Mouse (Mus musculus) CD4-positive, CD25-positive, alpha-beta regulatory T cell, adult 2 months (primary cell): ENCODE data around the gene Zzz3.
A peak's percentile ranks its signal among the peaks of the same experiment; 100 is the strongest.

Experiments
- DNase-seq: peaks from one replicate; pipeline ENCODE4 v3.0.0-alpha.2; 2012; ENCODE audit warnings: low read depth, low spot score

Gene Zzz3

DNA sequence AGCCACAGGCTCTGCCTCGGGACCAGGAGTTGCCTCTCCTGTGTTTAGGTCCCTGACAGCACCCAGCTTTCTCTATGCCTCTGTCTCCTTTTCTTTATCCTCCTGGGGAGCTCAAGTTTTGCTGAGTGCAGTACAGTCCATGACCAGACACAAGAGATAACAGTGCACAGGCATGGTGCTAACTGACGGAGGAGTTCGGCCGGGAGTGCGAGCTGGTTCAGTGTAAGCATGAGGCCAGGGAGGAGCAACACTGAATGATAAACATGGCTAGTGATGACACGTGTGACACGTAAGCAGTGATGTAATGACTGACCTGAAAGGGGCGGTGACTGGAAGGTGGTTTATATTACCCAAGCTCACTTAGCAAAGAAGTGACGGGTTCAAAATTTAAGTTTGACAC, 71.6 kb downstream of the Zzz3 start:
- no peak for DNase-seq

DNA sequence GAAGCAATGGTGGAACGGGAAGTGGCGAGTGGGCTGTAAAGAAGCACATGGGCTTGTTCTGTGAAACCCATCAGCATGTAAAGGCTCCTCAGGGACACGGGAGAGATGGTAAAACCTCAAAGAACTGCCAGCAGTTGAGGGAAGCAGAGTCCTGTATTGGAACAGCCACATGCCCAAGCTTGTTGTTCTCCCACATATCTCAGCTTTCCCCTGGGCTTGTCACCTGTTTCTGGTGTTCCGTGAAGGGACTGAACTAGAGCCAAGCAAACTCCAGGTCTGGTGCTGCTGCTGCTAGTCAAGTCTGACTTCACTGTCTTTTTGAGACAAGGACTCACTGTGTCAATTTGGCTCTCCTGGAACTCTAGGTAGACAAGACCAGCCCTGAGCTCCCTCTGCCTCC, 72.0 kb downstream of the Zzz3 start:
- no peak for DNase-seq

DNA sequence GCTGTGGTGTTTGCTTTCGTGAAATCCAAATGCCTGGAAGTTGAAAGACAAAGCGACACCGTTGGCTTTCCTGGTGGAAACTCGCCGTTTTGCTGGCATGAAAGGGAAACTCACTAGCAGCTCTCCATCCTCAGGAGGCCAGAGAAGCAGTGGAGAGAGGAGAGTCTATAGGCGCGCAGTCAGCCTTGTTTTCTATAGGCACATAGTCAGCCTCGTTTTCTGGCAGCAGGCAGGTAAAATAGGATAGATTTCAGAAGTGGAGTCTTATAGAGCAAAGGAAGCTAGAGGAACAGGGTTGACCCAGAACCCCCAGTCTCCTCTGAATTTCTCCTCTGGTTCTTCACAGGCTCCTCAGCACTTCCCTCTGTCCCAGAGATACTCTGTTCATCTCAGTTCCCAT, 72.8 kb downstream of the Zzz3 start:
- no peak for DNase-seq

DNA sequence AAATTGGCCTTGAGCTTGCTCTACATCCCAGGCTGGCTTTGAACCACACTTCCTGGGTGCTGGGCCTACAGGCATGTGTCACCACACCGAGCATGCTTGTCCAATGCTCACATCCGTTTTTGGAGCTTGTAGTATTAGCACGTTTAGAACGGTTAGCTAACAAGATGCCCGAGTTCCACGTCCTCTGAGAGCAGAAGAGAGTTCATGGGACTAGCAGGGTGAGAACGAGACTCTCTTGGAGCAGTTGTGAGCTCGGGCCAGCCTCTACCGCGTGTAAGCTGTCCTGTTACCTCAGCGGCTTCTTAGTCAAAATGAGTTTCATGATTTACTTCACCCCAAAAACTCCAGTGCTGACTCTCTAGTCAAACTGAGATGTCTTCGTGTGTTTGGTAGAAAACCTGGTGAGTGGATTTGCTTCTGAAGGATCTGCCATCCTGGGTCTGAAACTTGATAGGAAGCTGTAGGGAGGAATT, 73.3 kb downstream of the Zzz3 start:
- DNase-seq, result no peak

DNA sequence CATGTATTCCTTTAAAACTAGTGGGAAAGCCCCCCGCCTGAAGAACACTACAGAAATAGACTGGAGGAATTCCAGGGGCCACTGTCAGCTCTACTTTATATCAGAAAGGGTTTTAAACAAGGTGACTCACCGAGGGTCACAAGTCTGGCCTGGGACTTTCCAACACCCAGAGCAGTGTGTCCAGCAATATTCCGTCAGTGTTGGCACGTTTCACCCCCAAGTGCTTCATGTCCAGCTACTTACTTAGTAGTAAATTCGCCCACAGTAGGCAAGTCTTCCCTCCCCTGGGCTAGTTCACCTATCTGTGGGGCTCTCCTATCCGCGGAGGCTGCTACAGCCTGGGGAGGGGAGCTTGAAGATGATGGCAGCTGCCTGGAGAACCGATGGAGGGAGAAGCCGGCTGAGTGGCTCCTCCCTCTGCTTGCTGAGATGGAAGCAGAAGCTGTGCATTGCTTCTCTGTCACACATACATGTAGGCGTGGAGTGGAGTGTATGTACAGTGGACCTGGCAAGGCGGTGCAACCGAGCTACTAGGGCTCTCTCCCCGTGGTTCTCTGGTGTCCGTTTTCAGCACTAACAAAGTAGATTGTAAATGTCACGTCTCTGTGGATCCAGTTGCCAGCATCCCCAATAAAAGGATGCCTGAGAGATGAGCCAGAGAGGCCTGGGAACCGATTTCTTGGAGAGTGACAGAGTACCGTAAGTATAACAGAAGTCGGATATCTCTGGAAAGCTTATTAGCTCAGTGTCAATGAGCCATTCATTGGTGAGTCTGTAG, 74.3 kb downstream of the Zzz3 start:
- no peak for DNase-seq

DNA sequence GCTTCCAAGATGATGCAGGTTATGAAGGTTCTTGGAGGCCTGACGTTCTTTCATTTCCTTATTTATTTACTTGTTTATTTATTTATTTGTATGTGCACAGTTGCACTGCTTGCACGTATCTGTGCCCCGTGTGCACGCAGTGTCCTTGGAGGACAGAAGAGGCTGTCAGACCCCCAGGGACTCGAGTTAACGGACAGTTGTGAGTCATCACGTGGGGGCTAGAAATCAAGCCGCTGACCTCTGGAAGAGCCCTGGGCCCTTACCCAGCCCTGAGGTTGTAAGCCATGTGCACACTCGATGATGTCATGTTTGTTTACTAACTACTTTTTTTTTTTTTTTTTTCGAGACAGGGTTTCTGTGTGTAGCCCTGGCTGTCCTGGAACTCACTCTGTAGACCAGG, 75.1 kb downstream of the Zzz3 start:
- no peak for DNase-seq

- DNase-seq, result no peak
These were observed 77.4 kb downstream of the Zzz3 start for GRCm38 (mm10) chr3:152472676-152473075.

GRCm38 (mm10) chr3:152474582-152475277, 79.5 kb downstream of the Zzz3 start:
- DNase-seq, result peak; percentile 83

GRCm38 (mm10) chr3:152475278-152475669, 80.0 kb downstream of the Zzz3 start:
- no peak for DNase-seq

DNA sequence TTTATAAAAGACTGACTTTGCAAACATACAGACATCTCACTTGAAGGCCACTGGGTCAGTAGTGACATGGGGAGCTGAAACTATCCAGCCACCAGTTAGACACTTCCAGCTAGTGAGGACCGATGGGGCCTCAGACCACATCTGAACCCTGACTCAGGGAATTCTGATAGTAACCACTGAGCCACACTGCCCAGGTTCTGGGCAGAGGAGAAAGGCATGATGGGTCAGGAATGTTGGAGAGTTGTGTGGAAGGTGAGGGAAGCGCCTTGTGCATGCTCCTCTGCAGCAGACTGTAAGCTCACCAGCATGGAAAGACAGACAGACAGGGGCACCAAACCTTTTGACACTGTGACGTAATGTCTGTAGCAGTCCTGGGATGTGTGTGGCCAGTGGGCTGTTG, 80.6 kb downstream of the Zzz3 start:
- DNase-seq, result no peak

DNA sequence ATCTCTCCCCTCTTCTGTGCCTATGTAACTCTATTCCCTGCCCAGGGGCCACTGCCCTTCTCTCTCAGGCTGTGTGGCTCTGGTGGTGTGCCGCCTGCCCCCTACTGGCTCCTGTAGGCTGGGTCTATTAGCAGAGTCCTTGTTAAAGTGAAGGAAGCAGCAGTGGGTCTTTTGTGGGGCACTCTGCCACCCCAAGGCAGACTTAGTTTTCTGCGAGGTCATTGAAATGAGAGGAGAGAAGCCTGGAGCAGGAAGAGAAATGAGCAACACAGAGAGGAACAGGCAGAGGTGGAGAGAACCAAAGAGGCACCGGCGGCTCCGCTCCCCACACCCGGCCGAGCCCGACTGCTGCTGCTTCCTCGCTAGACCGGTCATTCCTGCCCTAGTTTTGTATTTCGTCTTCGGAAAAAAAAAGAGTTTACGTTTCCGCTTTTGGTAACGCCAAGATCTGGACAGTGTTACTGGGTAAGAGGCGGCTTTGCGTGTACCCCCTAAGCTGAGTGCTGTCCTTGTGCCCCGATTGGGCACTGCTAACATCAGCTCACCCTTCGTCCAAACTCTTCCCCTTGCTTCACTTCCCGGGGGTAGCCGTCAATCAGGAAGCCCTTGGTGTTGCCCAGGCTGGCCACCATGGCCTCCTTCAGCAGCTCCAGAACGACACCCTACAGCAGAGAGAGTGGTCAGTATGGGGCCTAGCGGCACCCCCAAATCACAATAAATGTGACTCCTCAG, 82.7 kb downstream of the Zzz3 start:
- peak; percentile 83 for DNase-seq

DNA sequence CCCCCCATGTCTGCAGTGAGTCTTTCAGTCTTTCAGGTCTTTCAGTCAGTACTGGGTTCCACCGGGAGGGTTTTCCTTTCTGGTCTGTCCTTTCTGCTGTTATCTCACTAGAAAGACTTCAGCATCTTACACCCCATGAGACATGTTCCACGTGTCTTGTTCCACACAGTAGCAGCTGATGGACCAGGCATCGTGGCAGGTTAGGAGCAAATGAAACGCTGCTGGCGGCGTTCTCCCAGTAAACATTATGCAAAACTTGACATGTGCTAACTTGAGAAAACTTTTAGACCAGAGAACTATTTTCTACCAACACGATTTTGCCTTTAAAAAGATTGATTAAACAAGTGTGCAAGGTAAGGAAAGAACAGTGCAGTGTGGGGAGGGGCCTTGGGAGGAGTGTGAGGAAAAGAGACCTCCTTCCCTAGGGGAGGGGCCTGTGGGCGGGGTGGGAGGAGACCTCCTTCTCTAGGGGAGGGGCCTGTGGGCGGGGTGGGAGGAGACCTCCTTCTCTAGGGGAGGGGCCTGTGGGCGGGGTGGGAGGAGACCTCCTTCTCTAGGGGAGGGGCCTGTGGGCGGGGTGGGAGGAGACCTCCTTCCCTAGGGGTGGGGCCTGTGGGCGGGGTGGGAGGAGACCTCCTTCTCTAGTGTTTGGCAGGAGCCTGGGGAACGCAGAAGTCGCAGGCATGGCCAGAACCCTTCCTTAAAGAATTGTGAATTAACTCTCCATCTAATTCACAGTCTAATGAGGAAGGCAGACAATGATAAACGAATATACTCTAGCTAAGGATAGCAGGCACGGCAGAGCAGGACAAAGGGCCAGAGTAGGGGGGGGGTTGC, 83.5 kb downstream of the Zzz3 start:
- DNase-seq, result peak; percentile 80

GRCm38 (mm10) chr3:152480336-152480735, 85.1 kb downstream of the Zzz3 start:
- no peak for DNase-seq

- DNase-seq, result no peak
These were observed 86.9 kb downstream of the Zzz3 start for GRCm38 (mm10) chr3:152482182-152482581.

GRCm38 (mm10) chr3:152483800-152484199, 88.5 kb downstream of the Zzz3 start:
- DNase-seq, result no peak

GRCm38 (mm10) chr3:152484206-152484605, 88.9 kb downstream of the Zzz3 start:
- no peak for DNase-seq

- DNase-seq, result no peak
These were observed 93.7 kb downstream of the Zzz3 start for GRCm38 (mm10) chr3:152488964-152489363.

- no peak for DNase-seq
These were observed 95.2 kb downstream of the Zzz3 start for GRCm38 (mm10) chr3:152490423-152490822.

DNA sequence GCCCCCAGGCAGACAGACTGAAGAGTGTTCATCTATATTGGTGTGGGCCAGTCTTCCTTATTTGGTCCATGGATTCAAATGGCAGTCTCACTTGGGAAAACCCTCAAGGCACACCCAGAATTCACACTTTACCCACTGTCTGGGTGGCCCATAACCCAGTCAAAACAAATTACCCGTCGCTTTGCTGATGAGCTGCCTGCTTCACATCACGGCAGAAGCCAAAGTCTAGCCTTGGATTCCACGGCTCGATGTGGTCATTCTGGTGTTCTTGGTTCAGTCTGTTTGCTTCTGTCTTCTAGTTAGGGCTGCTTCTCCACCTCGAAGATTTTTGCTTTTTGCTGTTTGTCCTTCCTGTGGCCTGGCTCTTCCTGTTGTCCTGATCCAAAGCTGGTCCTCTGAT, 97.0 kb downstream of the Zzz3 start:
- no peak for DNase-seq

DNA sequence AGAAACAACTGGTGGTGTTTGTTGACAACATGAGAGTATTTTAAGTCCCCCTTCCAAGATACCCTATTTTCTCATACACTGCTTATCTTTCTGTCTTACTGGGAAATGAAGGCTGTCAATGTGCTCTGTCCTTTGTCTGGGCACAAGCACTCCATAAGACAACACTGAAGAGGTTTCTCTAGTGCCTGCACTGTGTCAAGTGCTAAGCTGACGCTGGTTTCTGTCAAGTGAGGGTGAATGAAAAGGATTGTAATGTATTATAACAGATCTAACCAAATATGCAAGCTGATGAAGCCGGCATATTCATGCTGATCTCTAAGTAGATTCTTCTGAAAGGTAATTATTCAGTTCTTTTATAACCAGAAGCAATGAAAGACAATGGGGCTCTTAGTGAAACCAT, 98.5 kb downstream of the Zzz3 start:
- no peak for DNase-seq

DNA sequence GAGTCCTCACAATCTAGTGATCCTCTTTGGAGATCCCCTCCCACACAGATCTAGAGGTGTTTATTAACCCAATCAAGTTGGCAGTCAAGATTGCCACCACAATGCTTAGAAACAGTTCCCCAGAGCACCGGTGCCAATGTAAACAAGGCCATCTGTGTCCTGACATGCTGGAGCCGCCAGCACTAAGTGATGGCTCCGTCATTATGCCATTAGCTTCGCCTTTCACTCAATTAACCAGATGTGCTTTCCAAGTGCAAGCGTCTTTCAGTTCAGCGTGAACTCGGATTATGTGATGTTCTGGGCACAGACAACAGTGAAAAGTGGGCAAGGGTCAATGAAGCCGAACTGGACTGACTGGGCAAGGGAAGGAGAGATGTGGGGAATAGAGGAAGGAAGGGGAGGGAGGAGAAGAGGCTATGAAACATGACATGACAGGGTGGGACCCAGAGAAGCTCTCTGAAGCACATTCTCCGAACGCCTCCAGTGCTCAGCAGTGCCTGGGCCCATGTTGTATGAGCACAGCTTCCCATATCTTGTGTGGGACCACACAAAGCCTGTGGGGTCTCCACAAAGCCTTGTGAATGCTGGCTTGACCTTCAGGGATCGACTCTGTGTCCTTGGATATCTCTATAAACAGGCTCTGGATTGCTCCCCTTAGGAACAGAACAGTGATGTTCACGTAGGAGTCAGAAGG, 99.5 kb downstream of the Zzz3 start:
- no peak for DNase-seq
